Mouse (Mus musculus) ovary, adult 18-20 months (tissue): ENCODE measurements around the gene Sez6.

Experiments
- DNase-seq: peaks from one replicate; pipeline ENCODE4 v3.0.0; 2022; ENCODE audit warnings: low spot score, mixed read lengths

Gene Sez6

DNA sequence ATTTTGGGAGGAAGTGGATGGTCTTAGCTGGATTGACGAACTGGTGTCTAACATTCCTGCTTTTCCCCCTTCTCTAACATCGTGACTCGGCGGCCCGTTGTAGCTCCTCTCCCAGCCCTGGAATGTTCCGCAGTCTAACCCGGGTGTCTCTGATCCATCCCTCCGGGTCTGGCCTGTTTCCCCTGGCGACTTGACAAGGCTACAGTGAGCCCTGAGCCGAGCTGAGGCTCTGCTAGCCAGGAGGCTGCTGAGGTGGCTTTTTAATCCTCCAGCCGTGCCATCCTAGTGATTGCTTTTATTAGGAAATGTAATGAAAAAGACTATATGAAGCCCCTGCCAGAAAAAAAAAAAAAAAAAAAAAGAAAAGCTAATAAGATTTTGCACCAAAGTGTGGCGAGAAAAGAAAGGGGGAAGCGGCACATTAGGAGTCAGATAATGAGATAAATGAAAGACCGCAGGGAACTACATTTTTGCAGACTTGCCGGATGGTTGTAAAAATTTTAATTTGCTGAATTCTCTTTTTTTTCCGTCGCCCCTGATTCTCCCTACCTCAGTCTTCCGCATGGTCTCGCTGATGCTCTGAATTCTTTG lies 24.4 kb upstream of the Sez6 start:
- no peak for DNase-seq

DNA sequence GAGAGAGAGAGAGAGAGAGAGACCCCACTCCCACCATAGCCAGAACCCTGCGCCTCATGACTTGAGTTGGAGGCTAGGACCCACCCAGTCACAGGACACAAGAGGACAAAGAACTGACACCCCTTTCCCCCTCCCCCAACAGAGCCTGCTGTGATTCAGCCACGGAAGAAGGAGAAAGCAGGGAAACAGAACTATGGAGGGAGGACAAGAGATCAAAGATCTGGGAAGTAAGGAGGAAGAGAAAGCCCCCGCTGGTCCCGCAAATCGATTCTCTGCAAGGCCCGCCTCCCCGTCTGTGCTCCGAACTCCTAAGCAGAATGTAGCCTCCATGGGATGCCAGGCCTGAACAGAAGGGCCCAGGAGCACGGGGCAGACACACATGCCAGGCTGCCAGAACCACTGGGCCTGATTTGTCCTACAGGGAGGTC lies 23.8 kb upstream of the Sez6 start:
- DNase-seq: no peak

DNA sequence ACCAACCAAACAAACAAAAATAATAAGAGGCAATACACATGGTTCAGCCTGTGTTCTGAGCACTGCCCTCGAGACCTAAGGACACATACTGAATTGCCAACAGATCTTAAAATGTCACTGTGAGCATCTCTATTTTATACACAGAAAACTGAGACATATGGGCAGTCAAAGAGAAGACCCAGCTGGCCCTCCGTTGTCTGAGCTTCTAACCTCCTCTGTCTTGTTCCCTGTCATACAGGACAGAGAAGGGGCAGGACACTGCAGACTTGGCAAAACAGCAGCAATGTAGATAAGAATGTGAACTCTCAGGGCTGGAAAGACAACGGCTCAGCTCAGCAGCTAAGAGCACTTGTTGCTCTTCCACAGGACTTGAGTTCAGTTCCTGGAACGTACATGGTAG lies 22.1 kb upstream of the Sez6 start:
- DNase-seq: no peak

DNA sequence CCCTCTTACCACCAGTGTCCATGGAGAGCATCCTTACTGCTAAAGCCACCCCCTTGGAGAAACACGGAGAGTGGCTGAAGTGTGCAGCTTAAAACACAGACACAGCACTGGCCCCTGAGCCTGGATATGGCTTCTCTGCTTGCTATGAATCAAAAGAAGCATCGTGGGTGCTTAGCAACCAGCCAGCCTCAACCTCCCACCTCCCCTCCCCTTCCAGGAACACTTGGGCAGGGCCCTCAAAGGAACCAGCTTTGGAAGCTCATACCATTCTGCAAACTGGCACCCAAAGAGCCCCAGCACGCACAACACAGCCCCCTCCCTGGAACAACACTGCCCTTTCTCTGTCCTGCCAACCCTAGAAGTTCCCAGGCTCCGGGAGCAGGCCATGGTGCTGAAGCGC lies 21.2 kb upstream of the Sez6 start:
- no peak for DNase-seq

DNA sequence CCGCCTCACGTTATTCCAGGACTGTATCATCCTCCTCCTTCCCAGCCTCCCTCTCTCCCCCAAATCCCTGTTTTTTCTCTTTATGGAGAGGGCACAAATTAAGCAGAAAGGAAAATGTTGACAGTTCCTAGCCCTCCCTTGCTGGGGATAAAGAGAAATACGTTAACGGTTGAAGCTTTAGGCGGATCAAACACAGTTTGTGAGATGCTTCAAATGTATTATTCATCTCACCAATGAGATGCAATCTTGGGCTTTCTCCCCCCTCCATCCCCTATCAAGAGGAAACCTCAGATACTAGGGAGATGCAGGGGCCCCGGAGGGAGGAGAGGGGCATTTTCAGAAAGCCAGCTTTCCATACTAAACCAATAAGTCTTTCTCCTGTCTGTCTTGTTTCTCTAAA lies 20.8 kb upstream of the Sez6 start:
- no peak for DNase-seq

DNA sequence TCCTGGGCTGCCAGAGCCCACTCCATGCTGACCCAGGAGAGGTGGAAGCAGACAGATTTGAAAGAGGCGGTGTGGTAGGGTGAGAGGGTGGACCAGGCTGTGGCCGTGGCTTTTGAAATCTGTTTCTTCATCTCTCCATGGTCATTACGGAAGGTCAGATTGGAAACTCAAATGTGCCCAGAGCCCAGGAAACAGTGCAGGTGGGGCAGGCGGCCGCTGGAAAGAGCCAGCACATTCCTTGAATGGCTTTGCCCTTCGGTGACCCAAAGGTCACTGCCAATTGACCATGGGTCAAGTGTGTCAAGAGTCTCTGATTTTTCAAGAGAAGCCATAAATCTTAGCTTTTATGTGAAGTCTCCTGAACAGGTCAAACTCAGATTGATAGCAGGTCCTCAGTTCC lies 17.1 kb upstream of the Sez6 start:
- no peak for DNase-seq

DNA sequence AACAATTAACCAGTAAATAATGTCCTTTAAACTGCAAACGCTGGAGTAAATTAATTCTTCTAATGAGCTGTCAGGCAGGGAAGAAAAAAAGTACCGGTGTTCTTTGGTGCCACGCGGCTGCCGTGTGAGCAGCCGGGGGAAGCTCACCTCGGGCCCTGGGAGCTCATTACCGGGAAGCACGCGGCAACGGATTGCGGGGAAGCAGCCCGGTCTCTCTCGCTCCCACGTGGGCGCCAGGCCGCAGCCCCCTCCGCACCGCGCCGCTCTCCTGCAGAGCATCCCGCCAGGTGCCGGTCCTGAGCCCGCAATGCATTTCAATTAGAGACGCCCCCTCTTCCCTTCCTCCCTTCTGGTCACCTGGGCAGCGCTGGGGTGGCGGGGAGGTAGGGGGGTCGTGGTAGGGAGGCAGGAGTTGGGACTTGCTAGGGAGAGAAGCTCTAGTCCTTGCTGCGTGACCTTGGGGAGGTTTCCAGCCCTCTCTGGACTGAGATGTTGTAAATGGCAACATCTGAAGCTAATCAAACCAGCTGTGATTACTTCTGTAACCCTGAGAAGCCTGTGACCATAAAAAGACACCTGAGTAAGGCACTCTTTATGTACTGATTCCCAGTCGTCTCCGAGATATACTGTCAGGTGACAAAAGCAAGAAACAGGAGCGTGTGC lies 15.9 kb upstream of the Sez6 start:
- no peak for DNase-seq

DNA sequence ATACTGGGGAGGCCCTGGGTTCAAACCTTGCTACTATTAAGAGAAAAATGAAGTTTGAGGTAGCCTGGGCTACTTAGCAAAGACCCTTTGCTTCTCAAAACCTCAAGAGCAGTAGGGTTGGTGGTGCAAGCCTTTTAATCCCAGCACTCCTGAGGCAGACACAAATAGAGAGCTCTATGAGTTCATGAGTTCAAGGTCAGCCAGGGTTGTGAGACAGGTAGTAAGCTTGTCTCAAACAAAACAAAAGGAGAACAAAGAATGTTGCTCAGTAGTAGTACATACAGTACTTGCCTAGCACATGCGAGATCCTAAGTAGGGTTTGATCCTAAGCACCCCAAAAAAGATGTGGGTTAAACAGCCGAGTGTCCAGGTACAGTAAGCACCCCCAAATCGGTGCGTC lies 13.9 kb upstream of the Sez6 start:
- no peak for DNase-seq

DNA sequence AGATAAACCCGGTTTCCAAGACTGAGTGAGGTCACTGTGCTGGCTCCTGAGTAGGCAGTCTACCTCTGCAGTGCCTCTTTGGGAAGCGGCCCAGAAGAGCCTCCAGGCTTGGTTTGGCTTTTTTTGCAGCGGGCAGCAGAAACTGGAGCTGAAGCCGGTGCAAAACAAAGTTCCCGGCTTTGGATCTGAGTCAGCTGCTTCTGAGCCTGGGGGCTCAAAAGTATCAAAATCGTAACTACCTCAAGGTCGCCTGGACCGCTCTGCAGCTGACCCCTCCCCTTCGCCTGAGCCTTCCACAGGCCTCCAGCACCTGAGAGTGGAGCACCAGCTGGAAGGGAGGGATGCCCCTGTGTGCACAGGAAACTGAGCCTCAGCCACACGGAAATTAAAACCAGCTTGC lies 13.4 kb upstream of the Sez6 start:
- no peak for DNase-seq

DNA sequence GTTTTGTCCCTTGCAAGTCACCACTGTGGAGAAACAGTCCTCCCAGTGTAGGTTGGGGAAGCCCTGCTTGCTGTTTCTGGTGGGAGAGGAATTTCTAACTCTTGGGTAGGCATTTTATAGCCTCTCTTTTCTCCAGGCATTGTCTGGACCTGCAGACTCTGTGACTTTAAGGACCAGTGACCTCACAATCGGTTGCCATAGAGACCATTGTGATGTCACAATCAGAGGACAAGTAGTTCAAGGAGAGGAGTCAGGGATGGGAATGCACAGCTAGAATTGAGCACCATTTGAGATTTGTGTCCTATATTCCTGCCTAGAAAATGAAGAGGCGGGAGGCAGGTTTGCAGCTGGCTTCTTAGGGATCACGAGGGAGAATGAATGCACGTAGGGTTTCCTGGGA lies 7.3 kb upstream of the Sez6 start:
- no peak for DNase-seq

DNA sequence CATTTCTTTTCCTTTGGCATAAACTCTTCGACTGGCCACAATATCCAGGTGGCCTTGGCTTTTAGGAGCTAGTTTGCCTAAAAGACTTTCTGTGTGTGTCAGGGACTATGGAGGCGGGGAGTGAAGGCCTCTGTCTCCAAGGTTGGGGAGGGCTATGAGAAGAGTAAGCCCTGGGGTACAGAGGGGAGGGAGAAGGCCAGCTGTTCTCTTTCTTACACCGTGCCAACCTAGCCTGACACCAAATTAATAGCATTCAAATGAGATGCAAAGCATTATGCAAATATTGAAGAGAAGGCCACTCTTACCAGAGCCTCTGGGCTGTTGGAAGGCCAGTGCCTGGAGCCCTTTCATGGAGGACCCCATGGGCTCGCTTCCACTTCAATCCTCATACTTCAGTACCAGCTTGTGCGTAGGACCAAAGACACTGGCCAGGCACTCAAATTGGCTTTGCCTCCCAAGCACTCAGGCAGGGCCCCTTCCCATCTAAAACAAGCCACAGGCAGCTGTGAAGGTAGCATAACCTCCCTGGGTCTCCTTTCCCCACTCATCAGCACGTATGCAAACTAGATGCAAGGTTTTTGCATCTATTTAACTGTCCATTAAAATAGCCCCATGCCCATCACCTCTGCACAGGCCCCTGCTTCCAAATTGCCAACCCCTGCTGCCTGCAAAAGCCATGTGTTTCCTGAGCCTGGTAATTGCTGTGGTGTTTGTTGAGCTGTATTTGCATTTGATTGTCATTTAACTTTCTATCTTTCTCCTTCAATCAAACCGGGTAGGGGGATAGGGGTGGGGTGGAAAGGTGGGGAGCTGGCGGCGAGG lies 4.6 kb upstream of the Sez6 start:
- no peak for DNase-seq

DNA sequence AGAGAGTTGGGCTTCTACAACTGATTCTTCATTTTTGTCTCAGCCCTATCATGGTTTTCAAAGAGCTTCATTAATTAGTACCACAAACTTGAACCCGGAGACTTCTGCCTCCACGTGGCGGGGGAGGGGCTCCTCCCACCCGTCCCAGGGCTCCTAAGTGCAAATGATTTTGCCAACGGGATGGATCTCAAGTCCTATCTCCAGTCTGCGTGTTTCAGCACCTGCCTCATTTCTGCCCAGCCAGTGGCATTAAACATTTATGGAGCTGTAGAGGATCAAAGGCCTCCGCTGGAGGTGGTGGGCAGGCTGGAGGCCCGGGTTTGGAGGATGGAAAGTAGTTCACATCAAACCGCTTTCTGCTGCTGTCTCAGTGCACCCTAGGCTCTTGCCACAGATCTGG lies 3.9 kb upstream of the Sez6 start:
- no peak for DNase-seq

DNA sequence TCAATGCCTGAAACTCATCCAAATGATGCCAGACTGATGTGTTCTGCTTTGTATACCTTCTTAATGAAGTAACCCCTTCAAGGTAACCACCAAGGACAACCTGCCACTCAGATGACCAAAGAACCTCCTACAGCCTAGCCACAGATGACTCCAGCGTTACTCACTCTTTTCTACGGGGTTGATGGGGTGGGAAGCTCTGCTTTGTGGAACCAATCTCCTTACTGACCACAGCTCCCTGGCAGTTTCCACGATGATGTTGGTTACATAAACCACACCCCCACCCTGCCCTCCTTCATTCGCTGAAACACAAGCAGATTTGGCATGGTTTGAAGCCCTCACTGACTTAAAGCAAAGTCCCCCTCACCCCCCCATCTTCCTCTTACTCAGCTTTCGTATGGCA lies 2.8 kb upstream of the Sez6 start:
- no peak for DNase-seq

DNA sequence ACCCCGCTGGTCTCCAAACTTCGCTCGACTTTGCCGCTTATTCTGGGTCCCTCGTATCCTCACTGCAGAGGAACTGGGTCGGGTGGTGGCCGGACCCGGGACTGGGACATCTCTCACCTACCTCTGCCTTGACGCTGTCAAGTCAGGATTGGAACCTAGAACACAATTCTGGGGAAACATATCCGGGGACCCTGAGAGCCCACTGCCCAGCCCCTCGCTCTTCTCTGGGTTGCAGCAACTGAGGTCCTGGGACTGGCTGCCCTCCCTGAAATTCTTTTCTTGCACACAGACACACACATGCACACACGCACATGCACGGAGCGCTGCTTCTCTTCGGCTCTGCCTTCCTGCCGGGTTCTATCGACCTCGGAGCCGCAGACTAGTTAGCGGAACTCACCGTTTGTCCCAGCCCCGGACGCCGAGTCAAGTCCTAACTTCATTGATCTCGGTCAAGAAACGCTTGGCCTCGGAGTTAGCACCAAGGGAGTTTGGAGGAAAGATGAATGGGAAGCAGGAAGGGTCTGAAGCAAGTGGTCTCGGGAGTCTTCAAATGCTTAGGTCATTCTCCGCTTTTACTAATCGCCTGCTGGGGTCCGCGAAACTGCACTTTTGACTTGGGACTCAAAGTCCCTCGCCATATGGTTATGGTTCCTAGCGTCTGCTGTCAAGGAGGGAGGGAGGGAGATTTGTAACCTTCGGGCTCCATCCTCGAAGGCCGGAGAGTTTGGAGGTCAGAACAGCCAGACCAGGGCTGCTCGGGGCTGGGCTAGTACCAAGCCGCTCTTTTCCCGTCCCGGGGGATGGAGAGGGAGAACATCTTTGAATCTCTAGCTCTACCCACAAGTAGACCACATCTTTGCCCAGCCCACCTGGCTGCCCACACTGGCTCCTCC lies 1.2 kb downstream of the Sez6 start:
- no peak for DNase-seq

DNA sequence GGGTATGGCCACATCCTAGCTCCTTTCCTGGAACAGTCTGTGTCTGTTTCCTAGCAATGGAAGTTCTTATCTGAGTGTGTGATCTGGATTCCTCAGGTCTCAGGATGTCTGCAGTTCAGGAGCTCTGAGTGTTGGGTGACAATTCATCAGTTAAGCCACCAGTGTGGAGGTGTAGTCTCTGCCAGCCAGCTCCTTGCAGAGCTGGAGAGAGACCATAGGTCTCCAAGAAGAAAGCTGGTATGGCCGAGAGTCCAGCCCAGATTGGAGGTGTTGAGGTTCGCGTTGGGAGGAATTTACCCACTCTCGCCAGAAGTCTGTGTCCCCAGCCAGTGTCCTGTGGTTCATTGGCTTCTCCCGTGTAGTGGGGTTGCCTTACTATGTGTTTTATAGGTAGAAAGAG lies 2.0 kb downstream of the Sez6 start:
- no peak for DNase-seq

DNA sequence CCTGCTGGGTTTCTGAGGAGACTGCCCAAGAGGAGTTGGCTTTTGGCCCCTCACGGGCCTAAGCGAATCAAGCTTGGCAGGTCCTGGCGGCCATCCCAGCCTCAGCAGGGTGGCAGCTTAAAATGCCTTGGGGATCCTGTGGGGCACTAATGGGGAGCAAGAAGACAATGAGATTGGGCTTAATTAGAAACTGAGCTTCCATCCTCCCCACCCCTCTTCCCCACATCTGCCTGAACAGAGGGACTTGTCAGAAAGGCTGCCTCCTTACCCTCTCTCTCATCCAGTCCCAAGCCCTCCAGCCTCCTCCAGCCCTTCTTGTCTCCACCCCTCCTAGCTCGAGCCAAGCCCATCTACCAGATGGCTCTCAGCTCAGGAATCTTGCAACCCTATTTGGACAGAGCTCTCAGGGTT lies 3.5 kb downstream of the Sez6 start:
- no peak for DNase-seq

DNA sequence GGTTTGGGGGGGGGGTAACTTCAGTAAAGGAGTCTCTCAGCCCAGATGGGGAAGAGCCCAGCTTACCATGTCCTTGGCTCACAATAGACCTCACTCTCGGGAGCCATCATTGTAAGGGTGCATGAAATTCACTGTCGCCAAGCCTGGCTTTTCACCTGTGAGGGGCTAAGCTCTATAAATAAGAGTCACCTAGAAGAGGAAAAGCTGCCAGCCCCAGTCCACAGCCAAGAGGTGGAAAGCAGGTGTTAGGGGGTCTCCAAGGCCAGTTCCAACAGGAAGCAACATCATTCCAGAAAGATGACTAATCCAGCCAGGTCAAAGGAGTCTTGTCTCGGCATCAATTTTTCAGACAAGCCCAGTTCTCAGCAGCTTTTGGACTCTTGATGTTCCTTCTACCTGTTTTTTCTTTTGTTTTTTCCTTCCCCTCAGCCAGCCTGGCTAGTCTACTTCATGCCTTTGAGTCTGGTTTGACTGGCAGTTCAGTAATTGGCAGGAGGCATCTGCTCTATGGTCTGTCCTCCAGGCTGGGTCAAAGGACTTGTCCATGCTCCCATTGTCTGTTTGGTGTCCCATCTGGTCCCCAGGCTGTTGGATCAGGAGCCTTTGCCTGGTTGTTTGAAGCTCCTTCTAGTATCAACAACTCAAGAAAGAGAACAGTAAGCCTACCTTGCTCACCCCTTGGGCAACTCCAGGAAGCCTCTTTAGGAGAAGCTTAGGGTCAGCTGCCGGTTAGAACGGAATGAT lies 4.1 kb downstream of the Sez6 start:
- DNase-seq: no peak

DNA sequence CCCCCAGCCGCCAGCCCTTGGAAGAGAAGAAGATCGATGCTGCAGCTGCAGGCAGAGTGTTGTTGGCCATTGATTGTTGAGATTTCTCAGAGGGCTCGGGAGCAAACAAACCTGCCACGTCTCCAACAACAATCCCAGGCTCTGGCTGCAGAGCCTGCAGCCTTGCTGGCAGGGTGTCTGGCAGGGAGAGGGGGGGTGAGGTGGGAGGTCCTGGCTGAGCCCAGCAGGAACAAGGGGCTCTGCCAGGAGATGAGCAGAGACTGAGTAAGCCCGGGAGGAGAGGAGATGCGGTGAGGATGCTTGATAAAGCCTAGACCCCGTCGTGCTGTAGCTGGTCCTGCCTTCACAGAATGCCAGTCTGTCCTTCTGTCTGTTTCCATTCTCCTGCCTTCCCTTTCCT lies 6.2 kb downstream of the Sez6 start:
- no peak for DNase-seq

DNA sequence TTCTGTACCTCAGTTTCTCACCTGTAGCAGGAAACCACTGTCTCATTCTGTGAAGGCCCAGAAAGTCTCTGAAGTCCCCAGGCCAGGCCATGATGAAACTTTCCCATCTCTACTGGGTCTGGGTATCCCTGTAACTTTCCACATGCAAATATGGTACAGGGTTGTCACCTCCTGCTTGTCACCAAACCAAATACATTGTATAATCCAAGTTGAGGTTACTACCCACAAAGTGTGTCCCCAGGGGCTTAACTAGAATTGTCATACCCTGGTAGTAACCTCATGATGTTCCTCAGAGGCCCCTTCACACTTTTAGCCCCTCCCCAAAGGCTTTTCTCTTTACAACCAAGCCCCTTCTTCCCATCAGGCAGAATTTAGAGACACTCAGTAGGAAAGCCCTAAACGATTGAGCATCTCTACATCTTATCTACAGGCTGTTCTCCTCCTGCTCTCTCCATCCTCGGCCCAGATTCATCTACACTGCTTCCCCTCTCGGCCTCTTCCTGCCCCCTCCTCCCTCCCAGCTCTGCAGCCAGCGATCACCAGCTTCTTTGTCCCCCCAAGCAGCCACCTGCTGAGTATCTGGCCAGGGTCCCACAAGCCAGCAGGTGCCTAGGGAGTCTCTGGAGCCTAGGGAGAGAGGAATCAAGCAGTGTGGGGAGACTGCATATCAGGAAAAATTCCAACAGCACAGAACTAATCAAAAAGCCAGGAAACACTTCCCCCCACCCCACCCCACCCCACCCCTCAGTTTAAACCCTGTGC lies 7.2 kb downstream of the Sez6 start:
- DNase-seq: no peak

DNA sequence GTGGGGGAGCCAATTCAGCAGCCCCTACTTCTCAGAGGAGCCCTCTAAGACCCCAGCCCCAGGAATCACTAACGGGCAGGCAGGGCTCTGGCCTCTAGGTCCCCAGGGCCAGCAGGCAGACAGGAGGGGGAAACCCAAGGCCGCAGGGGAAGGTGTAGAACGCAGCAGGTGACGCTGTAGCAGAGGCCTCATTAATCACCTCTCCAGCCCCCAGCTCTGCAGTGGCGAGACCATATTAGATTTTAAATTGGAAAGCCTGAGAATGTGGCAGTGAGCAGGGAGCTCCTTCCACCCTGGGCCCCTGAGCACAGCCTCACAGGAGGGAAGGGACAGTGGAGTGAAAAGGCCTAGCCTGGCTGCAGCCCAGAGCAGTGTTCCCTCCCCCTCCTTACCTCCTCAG lies 11.6 kb downstream of the Sez6 start:
- DNase-seq: no peak

DNA sequence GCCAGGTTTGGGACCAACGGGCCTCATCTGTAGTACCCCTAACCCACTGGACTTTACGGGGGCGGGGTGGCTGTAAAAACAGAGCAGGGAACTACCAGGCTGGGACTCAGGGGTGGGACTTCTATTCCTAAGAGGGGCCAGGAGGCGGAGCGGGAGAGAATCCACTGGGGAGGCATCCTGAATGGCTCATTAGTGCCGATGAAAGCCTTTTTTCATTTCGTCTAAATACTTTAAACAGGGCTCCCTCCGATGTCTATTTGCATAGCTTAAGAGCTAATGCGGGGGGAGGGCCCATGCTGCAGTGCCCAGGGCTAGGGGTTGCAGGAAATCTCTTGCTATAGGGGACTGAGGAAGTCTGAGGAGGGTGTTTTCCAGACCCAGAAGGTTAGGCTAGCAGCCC lies 17.3 kb downstream of the Sez6 start:
- no peak for DNase-seq
